Mouse (Mus musculus) urinary bladder, postnatal 10 days (tissue): ENCODE data around the gene Thyn1.

Source experiments
- DNase-seq: peaks from one replicate; pipeline ENCODE4 v3.0.0; 2022; ENCODE audit warnings: low spot score

The Thyn1 gene

DNA sequence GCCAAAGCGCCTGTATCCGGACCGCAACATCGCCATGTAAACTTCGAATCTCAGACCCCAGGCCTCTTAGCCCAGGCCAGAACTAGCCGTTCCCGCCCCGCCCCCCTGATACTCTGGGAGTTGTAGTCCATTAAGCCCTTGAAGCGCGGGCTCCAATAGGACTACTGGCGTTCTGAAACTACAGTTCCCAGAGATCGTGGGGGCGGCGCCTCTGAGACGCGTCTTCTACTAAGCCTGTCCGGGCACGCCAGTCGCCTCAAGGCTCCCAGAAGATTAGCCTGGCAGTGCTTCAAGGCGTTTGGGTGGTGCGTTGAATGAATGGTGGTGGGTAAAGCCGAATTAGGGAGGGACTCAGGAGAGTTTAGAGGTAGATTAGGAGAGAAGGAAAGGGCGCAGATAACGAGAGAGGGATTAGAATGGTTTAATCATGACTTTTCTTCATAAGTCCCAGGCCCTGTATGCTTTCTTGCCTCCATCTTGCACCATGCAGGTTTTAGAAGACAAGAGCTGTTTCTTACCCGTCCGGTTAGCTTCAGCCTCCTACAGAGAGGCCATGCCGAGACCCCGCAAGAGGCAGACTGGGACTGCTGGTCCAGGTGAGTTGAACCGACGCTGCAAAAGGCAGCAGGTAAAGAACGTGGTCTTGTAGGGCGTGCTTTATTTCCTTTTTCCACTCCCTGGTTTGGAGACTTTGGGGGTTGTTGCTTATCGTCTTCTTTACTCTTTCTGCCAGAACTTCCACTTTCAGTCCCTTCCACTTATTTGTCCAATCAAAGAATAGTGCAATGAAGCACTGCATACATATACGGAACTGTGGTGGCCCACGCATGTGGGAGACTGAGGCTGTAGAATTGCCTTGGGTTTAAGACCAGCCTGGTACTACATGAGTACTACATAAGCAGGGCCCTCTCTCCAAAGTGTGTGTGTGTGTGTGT, at the start of gene Thyn1, which contains the start of gene Acad8:
Gene Thyn1, plus strand, starts transcription at position 250 of the 935 bp plus-strand sequence.
Gene Acad8, minus strand, starts transcription at position 106 of the 935 bp plus-strand sequence.
- DNase-seq = peak; percentile 73

DNA sequence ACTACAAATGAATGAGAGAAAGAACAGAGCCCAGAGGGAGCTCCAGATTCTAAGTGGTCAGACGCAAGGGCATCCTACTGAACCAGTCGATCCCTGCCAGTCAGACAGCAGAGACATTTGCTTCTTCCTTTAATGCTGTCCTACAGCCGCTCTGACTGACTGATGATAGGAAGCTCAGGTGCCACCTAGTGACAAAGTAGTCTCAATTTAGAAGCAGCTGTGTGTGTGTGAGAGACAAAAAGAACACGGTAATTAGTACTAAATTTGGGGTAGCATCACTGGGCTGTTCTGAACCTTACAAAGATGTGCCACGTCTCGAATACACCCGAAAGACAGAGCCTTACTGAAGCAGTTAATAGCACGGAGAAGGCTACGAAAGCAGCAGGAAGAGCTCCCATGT, 21.8 kb upstream of the Thyn1 start:
- no peak for DNase-seq

DNA sequence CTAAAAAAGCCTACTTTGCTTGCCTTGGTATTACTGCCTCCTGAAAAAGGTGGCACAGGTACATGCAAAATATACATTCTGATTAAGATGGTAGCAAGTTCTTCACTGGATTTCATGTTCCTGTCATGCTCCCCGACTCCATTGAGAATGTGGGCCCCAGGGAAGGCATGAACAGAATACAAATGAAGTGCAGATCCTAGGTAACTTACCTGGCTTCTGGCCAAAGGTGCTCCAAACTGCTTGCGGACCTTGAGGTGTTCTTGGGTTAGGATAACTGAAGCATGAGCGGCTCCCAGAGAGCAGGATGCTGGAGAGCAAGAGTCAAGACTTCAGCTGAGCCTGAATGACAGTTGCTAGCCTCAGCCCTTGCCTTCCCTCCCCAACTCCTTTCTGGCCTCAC, 20.7 kb upstream of the Thyn1 start:
- no peak for DNase-seq

- no peak for DNase-seq
Observed at GRCm38 (mm10) chr9:26985090-26985613, 14.4 kb upstream of the Thyn1 start.

- DNase-seq = no peak
Observed at GRCm38 (mm10) chr9:26985668-26986277, 13.7 kb upstream of the Thyn1 start.

DNA sequence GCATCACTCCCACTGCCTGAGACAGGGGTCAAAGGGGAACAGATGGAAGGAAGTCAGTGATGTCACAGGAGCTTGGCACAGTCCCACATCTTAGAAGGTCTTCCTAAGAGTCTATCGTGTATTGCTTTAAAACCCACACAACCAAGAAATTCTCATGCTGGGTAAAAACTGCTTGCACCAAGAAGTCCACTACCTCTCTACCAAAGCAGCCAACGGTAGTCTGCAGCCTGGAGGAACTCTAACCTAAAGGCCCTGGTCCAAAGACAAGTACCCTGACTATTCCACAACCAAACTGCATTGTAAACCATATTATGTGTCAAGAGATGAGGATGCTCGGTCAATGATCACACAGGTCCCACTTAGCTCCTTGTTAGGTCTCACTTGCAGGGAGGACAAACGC, 9.3 kb upstream of the Thyn1 start:
- DNase-seq = no peak

GRCm38 (mm10) chr9:26993118-26993517, 6.4 kb upstream of the Thyn1 start:
- DNase-seq = no peak

GRCm38 (mm10) chr9:26993900-26994299, 5.6 kb upstream of the Thyn1 start:
- no peak for DNase-seq

DNA sequence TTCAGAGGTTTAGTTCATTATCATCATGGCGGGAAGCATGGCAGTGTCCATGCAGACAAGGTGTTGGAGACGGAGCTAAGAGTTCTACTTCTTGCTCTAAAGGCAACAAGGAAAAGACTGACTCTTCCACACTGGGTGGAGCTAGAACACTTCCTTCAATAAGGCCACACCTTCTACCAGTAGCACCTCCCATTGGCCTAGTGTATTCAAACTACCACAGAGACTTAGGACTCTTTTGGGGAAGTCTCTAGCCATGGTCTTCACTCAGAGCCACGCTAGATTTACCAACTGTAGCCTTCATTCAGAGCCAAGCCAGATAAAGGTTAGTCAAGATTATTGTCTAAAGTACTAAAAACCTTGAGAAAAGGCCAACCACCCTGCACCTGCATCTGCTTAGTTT, 2.4 kb upstream of the Thyn1 start:
- no peak for DNase-seq

DNA sequence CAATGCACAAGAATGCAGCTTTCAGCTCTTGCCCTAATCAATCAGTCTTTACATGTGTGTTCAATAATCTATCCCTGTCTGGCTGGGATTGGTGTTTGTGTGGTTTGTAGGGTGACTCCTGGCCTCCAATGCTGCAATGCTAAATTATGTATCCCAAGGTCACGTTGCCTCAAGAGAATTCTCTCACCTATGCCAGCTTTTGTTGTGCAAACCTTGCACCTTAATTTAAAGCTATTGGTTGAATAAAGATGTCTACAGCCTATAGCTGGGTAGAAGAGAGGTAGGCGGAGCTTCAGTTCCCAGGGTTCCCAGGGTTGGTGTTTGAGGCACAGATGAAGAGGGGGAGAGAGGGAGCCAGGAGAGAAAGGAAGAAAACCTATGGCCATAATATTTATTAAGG, 2.0 kb upstream of the Thyn1 start:
- DNase-seq = no peak

DNA sequence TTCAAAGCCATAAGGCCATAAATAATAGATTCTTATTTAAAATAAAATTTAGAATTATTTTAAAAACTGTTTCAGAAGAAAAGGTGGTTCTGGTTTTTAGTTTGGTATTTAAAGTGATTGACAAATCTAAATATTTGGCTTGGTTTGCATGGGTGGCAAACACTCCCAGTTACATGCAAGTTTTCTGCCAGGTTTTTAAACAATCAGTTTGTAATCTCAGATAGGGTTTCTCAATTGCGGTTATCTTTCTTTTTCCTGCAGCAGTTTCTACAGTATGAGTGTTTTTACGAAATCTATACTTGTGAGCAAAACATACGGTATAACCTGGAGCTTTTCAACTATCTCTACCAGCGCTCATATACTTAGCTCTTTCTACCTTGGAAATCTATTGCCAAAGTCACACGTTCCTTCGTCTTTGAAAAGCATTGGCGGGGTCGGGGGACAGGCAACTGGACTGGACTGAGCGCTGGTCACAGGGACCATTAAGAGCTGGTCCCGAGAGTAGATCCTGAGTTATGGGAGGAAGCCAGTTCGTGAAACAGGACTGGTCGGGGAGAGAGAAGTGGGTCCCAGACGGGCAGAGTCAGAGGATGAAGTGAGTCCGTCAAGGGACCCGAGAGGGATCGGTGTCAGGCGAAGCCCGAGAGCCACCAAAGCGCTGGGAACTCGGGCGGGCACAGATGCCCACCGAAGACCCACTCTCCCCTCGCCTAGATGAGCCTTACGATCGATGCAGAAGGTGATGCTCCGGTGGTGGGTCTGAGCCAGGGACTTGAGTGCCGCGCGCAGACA, 645 bp upstream of the Thyn1 start:
- DNase-seq = no peak

GRCm38 (mm10) chr9:27005231-27005630, 5.7 kb downstream of the Thyn1 start:
- no peak for DNase-seq

- no peak for DNase-seq
Observed at GRCm38 (mm10) chr9:27005933-27006332, 6.4 kb downstream of the Thyn1 start.

DNA sequence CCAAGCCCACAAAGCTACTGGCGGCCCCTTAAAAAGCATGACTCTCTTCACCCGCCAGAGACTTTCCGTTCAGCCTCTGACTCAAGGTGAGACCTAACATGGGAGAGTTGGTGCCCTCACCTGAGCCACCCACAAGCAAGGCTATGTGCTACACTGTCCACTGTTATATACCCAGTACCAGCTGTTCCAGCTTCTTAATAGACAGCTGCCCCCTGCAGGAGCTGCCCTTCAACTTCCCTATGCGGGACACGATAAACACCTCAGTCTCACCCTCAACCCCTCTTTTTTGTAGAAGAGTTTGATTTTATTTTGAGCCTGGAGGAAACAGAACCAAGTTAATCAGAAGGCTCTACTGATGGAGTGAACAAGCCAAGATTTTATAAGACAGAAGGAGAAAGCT, 7.4 kb downstream of the Thyn1 start:
- DNase-seq = no peak

GRCm38 (mm10) chr9:27009231-27009630, 9.7 kb downstream of the Thyn1 start:
- no peak for DNase-seq

GRCm38 (mm10) chr9:27011572-27011971, 12.1 kb downstream of the Thyn1 start:
- DNase-seq = no peak

GRCm38 (mm10) chr9:27018961-27019360, 19.5 kb downstream of the Thyn1 start:
- no peak for DNase-seq

DNA sequence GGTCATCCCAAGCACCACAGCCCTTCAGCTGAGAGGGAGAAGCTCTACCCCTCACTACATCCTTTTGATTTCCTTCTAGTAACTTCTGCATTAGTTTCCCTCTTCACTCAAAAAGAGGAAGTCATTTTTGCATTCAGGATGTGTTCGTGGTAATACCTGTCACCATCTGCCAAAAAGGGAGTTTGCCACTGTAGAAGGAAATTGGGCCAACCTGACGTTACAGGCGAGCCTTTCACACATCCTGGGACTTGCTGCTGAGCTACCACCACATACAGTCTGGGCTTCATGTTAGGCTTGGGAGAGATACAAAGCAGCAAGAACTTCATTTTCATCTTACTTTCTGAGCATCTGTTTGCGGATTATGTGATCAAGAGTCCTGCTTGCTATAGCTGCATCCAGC, 24.2 kb downstream of the Thyn1 start:
- no peak for DNase-seq

GRCm38 (mm10) chr9:27026708-27027107, 27.2 kb downstream of the Thyn1 start:
- no peak for DNase-seq

- no peak for DNase-seq
Observed at GRCm38 (mm10) chr9:27029022-27029827, 29.7 kb downstream of the Thyn1 start.
